23 mouse cellular contexts compared by ENCODE assay signal in the genomic region with DNA sequence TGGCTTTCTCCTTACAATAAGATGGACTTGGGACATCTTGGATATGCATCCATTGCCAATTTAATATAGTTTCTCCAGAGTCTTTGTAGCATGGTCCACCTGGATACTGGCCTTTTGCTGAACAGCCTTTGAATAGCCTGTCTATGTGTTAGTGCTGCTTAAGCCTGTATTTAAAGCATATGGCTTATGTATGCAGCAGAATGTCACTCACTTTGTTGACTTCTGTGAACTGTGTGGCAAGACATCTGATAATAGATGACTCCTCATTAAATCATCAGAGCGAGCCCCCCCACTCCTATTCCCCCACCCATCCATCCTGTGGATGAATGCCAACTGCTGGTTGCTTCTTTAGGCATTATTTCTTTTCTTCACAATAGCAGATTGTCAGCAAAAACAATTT.
"Had no signal": no experiment of that assay in that cellular context is flagged by ENCODE, and none has a peak within 500 bp of the region (broad histone marks: within the 10 kb centered on the region; RNA-seq: fewer than 3 reads in every experiment).

No protein-coding gene starts in this region.

- ATAC-seq: hindbrain, embryonic 16.5 days; inflammation-experienced regulatory T-cells, adult 6 months; intestine, embryonic 15.5 days; intestine, postnatal 0 days had no signal

- H3K4me2 ChIP-seq: heart, embryonic 12.5 days; hindbrain, embryonic 12.5 days; hindbrain, embryonic 14.5 days; intestine, embryonic 15.5 days; limb, embryonic 12.5 days had no signal

- H3K27me3 ChIP-seq: heart, embryonic 12.5 days; hindbrain, embryonic 12.5 days; intestine, embryonic 15.5 days; limb, embryonic 12.5 days had no signal

- H3K4me1 ChIP-seq: heart, embryonic 10.5 days; hindbrain, embryonic 10.5 days; hindbrain, embryonic 12.5 days; intestine, embryonic 15.5 days had no signal

- H3K9me3 ChIP-seq: heart, embryonic 10.5 days; heart, embryonic 12.5 days; hindbrain, embryonic 10.5 days; hindbrain, embryonic 12.5 days; intestine, embryonic 15.5 days; limb, embryonic 10.5 days; limb, embryonic 12.5 days had no signal

- H3K27ac ChIP-seq: heart, embryonic 10.5 days; hindbrain, embryonic 10.5 days; hindbrain, embryonic 12.5 days; hindbrain, embryonic 14.5 days; intestine, embryonic 15.5 days; layer of hippocampus, adult 2 months; left cerebral cortex, adult 2 months had no signal

- H3K9ac ChIP-seq: heart, embryonic 12.5 days; hindbrain, embryonic 12.5 days; hindbrain, embryonic 14.5 days; intestine, embryonic 15.5 days; limb, embryonic 12.5 days had no signal

- DNase-seq: gastrocnemius, postnatal 25 days; heart, adult 18-20 months; heart, postnatal 10 days; heart, postnatal 4 days; kidney, adult 18-20 months; kidney, adult 8-10 months; kidney, postnatal 10 days; kidney, postnatal 25 days; kidney, postnatal 4 days; liver had no signal

- H3K4me3 ChIP-seq: heart, embryonic 10.5 days; heart, embryonic 12.5 days; hindbrain, embryonic 10.5 days; hindbrain, embryonic 12.5 days; intestine, embryonic 15.5 days; layer of hippocampus, adult 2 months; left cerebral cortex, adult 2 months; limb, embryonic 10.5 days; limb, embryonic 12.5 days had no signal

- H3K36me3 ChIP-seq: heart, embryonic 10.5 days; heart, embryonic 12.5 days; hindbrain, embryonic 10.5 days; hindbrain, embryonic 12.5 days; intestine, embryonic 15.5 days; limb, embryonic 10.5 days; limb, embryonic 12.5 days had no signal
